Mouse (Mus musculus) kidney, adult 2 months (tissue): ENCODE measurements around the gene Lyrm7. TPM values are rescaled to one million over a fixed set of nuclear protein-coding genes. Genes with fewer than 3 reads are reported as not detected.
"Not testable (repeated sequence)": the region's sequence is repeated elsewhere in the genome, so short reads cannot be mapped to it uniquely, and the experiment has no call there.

ENCODE experiments used
- DNase-seq: peaks from one replicate; pipeline ENCODE4 v3.0.0; 2021
- H3K27ac ChIP-seq: fragments of 200-500 bp; 2 replicates; pipeline ENCODE4 v1.5.1; 2012; ENCODE audit warnings: low read depth, low read length, control low read depth, inconsistent platforms; ENCODE audit not compliant: insufficient read depth
- H3K27me3 ChIP-seq: fragments of 200-500 bp; replicated peaks from 2 replicates; pipeline ENCODE4 v1.6.1; 2012; ENCODE audit warnings: mild to moderate bottlenecking, moderate library complexity, low read length, inconsistent platforms; ENCODE audit not compliant: control insufficient read depth, insufficient read depth
- H3K36me3 ChIP-seq: fragments of 200-500 bp; 2 replicates; pipeline ENCODE4 v1.6.1; 2012; ENCODE audit warnings: mild to moderate bottlenecking, moderate library complexity, low read length, inconsistent platforms; ENCODE audit not compliant: control insufficient read depth, insufficient read depth
- H3K4me1 ChIP-seq: fragments of 200-500 bp; 2 replicates; pipeline ENCODE4 v1.6.1; 2011; ENCODE audit warnings: low read length; ENCODE audit not compliant: control insufficient read depth, insufficient read depth
- H3K4me3 ChIP-seq: fragments of 200-500 bp; 2 replicates; pipeline ENCODE4 v1.5.1; 2011; ENCODE audit warnings: mild to moderate bottlenecking, low read depth, low read length, control low read depth; ENCODE audit not compliant: insufficient read depth
- CTCF ChIP-seq: fragments of 200-500 bp; conservative IDR thresholded peaks from 2 replicates; pipeline ENCODE4 v1.5.1; 2011; ENCODE audit warnings: low read depth, mild to moderate bottlenecking, control low read depth, low read length, moderate library complexity, mixed read lengths; ENCODE audit not compliant: insufficient read depth, insufficient read length
- POLR2A ChIP-seq: fragments of 200-500 bp; IDR thresholded peaks from one replicate; pipeline ENCODE4 v1.6.1; 2011; ENCODE audit warnings: low read depth, low read length, control low read depth
- WGBS: fragments of 180-500 bp; shearing (Covaris S2); methylation state at CpG from one replicate; pipeline ENCODE4 v1.1.7; 2018; 5-methylcytosine and 5-hydroxymethylcytosine counted together
- polyA plus RNA-seq: library from polyadenylated mRNA; depleted of rRNA; stranded (reverse); fragments of >200 nt; gene quantifications from 2 replicates; pipeline ENCODE4 v1.2.3, GENCODE M21; 2012

Lyrm7 gene
- polyA plus RNA-seq, 1 experiment = 3.9 TPM

DNA sequence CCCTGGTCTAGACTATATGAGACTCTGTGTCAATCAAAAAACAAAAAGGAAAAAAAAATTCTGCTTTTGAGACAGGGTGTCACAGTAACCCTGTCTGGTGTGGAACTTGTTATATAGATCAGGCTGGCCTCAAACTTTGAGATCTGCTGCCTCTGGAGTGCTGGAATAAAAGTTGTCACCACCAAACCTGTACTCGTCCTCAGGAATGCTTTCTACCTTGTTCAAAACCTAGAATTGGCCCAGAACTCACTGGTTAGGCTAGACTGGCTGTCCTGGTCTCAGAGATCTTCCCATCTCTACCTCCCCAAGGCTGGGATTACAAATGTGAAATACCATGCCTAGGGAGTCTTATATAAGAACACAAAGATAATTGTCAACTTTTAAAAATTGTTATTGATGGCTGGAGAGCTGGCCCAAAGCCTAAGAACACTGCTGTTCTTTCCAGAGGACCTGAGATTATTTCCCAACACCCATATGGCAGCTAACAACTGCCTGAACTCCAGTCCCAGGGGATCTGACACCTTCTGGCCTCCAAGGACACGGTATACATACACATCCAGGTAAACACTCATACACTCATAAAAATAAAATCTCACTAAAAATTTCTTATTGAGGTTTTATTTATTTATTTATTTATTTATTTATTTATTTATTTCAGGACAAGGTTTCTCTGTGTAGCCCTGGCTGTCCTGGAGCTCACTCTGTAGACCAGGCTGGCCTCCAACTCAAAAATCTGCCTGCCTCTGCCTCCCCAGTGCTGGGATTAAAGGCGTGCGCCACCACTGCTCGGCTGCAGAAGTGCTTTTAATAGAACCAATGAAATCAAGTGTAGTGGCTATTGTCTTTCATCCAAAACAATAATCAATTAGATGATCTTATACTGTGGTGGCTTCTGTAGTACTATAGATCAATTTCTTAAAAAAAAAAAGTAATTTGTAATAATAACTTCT is 1.0 kb upstream of the Lyrm7 start:
- 90% methylated on average over 5 of the region's 5 CpGs for WGBS
- DNase-seq = no peak
- Histone ChIP-seq H3K36me3 (no peaks in the 10 kb centered on the region), H3K4me3 (no peak overlapping the region), H3K4me1 (no peaks in the 10 kb centered on the region), H3K27ac (no peak overlapping the region), H3K27me3 (no peaks in the 10 kb centered on the region)
- TF ChIP-seq CTCF (no peak), POLR2A (no peak)

DNA sequence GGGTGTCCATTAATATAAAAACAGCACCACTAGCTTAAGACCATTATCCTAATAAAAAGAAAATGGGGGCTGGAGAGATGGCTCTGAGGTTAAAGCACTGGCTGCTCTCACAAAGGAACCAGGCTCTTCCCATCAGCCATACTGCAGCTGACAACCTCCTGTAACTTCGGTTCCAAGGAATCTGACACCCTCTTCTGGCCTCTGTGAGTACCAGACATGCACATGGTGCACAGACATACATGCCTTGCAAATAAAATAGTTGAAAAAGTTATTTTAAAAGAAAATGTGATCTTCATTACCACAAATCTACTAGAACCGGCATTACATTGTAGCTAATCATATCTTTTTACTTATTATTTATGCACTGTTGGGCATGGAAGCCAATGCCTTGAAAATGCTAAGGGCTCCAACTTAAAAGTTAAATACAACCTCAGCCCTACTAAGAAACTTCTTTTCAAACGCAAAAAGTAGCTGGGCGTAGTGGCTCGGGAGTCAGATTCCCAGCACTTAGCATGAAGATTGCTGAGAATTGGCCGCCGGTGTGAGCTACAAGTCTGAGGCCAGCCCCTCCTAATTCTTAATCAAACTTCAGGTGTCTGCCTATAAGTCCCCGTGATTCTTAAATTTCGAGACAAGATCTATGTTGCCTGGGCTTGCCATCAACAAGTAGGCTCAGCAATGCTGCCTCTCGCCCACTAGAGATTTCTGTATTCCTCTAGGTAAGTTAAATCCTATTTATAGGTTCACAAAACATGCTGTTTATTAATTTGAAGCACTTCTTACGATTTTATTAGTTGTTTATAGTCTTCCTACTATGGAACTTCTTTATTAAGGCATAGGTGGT is 1.2 kb downstream of the Lyrm7 start:
- TF ChIP-seq POLR2A = no peak
- peak; percentile 53 for TF ChIP-seq CTCF
- H3K36me3 ChIP-seq = no peaks in the 10 kb centered on the region
- no peak overlapping the region for H3K27ac ChIP-seq
- peak; percentile 48 for DNase-seq
- H3K27me3 ChIP-seq = no peaks in the 10 kb centered on the region
- H3K4me1 ChIP-seq = no peaks in the 10 kb centered on the region
- 15% methylated on average over 11 of the region's 11 CpGs for WGBS
- H3K4me3 ChIP-seq = peak overlapping the region; percentile 76

DNA sequence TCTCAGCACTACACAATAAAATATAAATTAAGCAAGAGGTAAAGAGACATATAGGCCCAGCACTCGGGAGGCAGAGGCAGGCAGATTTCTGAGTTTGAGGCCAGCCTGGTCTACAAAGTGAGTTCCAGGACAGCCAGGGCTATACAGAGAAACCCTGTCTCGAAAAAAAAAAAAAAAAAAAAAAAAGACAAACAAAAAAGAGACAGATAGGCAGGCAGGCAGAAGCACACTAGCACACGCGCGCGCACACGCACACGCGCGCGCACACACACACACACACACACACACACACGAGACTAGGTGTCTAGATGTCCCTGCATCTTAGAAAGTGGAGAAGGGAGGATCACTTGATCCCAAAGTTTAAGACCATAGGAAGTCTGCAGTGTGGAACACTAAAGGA is 1.8 kb downstream of the Lyrm7 start:
- H3K27ac ChIP-seq, H3K27me3 ChIP-seq, H3K36me3 ChIP-seq, H3K4me3 ChIP-seq, DNase-seq, H3K4me1 ChIP-seq: not testable (repeated sequence)
- WGBS = 95% methylated on average over 12 of the region's 12 CpGs

DNA sequence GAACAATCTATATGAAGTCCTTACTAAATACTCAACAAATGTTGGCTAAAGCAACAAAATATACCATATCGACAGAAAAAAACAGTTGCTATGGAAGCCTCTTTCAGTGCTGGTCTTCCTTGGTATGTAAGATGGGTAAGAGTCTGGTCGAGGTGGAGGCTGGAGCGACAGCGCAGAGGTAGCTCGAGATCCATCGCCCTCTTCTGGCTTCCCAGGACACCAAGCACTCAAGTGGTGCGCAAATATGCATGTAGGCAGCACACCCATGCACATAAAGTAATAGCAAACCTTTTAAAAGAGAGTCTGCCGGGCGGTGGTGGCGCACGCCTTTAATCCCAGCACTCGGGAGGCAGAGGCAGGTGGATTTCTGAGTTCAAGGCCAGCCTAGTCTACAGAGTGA is 9.1 kb downstream of the Lyrm7 start:
- no peak for DNase-seq
- no peak overlapping the region for H3K27ac ChIP-seq
- H3K36me3 ChIP-seq = no peaks in the 10 kb centered on the region
- no peak overlapping the region for H3K4me3 ChIP-seq
- H3K4me1 ChIP-seq = no peaks in the 10 kb centered on the region
- H3K27me3 ChIP-seq = no peaks in the 10 kb centered on the region
- TF ChIP-seq CTCF = no peak
- TF ChIP-seq POLR2A = no peak
- WGBS = 97% methylated on average over 12 of the region's 12 CpGs

DNA sequence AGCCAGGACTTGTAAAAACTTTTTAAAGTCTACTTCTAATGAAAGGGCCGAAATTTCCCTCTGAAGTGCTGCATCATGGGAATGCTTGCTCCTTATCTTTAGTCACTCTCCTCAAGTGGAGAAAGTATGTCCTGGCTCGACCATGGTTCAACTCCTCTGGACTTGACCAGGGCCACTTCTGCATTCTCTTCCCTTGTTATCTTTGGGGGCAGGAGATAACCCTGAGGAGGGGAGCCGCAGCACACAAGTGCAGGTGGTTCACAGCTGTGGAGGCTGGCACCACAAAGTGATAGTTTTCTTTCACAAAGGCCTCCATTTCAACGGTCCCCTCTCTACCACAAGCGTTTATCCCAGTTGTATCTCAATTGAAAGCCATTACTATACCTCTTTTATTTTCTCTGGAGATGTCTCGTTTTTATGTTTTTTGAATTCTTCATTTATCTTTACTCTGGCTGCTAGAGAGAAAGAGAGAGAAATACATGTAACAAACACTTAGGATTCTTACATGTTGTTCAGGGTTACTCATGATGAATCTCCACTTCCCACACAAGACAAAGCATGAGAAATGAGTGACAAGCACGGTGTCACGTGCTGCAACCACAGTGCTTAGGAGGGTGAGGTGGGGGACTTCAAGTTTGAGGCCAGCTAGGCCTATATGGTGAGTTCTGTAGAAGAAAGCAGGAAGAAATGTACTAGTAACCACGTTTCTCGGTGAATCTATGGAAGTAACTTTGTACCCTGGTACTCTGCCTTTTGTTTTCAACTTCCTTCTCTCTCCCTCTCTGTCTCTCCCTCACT is 10.6 kb downstream of the Lyrm7 start:
- Histone ChIP-seq H3K4me1 (no peaks in the 10 kb centered on the region), H3K27ac (no peak overlapping the region), H3K4me3 (no peak overlapping the region), H3K27me3 (no peaks in the 10 kb centered on the region), H3K36me3 (no peaks in the 10 kb centered on the region)
- DNase-seq = no peak
- TF ChIP-seq POLR2A = no peak
- no peak for TF ChIP-seq CTCF
- 88% methylated on average over 10 of the region's 10 CpGs for WGBS

DNA sequence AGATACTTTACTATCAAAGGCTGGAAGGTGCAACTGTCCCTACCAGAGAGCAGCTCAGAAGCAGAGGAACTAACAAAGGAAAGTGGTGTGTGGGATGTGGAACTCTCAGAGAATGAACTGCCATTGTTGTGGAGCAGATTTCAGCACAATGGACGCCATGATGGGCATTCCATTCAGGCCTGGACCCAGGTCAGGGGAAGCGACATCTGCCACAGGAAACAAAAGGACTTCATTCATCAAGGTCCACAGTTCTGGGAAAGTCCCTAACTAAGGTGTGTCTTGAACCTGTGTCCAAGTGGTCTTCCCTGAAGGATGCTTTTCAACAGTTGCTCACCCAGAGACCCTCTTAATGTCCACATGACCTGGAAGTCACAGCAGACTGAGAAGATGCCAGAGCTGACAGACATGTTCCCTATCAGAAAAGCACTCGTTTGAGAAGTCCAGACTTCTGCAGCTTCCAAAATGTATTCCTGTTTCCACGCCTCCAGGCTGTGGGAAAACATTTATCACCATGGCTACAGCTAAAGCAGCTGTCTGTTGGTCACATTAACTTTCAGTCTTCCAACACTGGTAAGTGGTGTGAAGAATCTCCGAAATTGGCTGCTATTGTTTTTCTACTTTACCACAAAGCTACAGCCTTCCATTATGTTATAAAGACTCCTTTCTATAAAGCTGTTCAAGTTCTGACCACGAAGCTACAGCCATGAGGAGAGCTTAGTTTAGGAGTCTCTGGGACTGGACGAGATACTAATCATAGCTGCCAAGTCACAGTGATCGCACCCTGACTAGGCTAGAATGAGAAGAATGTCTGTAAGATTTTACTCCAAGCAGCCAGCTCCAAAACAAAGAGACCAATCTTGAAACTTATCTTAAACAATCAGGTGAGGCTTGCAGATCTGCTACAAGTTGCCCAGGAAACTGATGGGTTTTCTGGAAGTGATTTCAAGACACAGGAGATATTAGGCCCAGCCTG is 15.0 kb downstream of the Lyrm7 start:
- Histone ChIP-seq H3K4me3 (no peak overlapping the region), H3K27ac (no peak overlapping the region), H3K4me1 (no peaks in the 10 kb centered on the region), H3K27me3 (no peaks in the 10 kb centered on the region), H3K36me3 (no peaks in the 10 kb centered on the region)
- no peak for DNase-seq
- WGBS = 64% methylated on average over 8 of the region's 8 CpGs
- TF ChIP-seq CTCF = no peak
- no peak for TF ChIP-seq POLR2A
